Mouse (Mus musculus): Measurements from ENCODE around the gene C1qtnf6. TPM values are rescaled to one million over a fixed set of nuclear protein-coding genes. Genes with fewer than 3 reads are reported as not detected.

C1qtnf6 gene
- polyA plus RNA-seq, 1 experiment from 2014 or later = 33.5 TPM

GRCm38 (mm10) chr15:78547415-78548335 lies 16.5 kb upstream of the C1qtnf6 start:
- Histone ChIP-seq H3K4me2 (ENCODE audit: low read depth, low read length) (no peak overlapping the region), H3K9me3 (replicated peaks; ENCODE audit: control insufficient read depth, low read length) (peaks cover 13% of the 10 kb centered on the region), H3K27ac (ENCODE audit: low read length) (no peak overlapping the region), H3K36me3 (ENCODE audit: control insufficient read depth, insufficient read depth) (no peaks in the 10 kb centered on the region), H3K27me3 (ENCODE audit: control insufficient read depth, insufficient read depth, low read length) (peaks cover 17% of the 10 kb centered on the region), H3K4me1 (ENCODE audit: control insufficient read depth, insufficient read depth, low read length) (peaks cover 19% of the 10 kb centered on the region), H3K4me3 (ENCODE audit: low read length) (no peak overlapping the region), H3K9ac (ENCODE audit: low read length) (no peak overlapping the region)
- no peak; the same call in 1 of the 2 replicates for ATAC-seq (replicated peaks; ENCODE audit: extremely low read depth, insufficient read depth, low FRiP score)
- 29% methylated on average over 5 of the region's 5 CpGs for WGBS

- 62% methylated on average over 4 of the region's 4 CpGs for WGBS
- ATAC-seq (replicated peaks; ENCODE audit: extremely low read depth, insufficient read depth, low FRiP score) = no peak
Observed at GRCm38 (mm10) chr15:78546060-78546459, 14.8 kb upstream of the C1qtnf6 start.

GRCm38 (mm10) chr15:78544561-78545001 lies 13.4 kb upstream of the C1qtnf6 start, which contains the start of gene Sstr3:
Gene Sstr3 (minus strand): TSS chr15:78544685.
- WGBS = 13% methylated on average over 14 of the region's 14 CpGs
- no peak within 1 kb of the TSS for H3K27ac ChIP-seq (ENCODE audit: low read length)
- peaks cover 33% of the 10 kb centered on the region for H3K4me1 ChIP-seq (ENCODE audit: control insufficient read depth, insufficient read depth, low read length)

More at GRCm38 (mm10) chr15:78546060-78546459, 14.8 kb upstream of the C1qtnf6 start:
- no peak overlapping the region for H3K9ac ChIP-seq (ENCODE audit: low read length)
- H3K27ac ChIP-seq (ENCODE audit: low read length) = no peak overlapping the region
- H3K4me3 ChIP-seq (ENCODE audit: low read length) = no peak overlapping the region
- H3K9me3 ChIP-seq (replicated peaks; ENCODE audit: control insufficient read depth, low read length) = peaks cover 4% of the 10 kb centered on the region
- peaks cover 33% of the 10 kb centered on the region for H3K4me1 ChIP-seq (ENCODE audit: control insufficient read depth, insufficient read depth, low read length)
- no peak overlapping the region for H3K4me2 ChIP-seq (ENCODE audit: low read depth, low read length)
- peaks cover 17% of the 10 kb centered on the region for H3K27me3 ChIP-seq (ENCODE audit: control insufficient read depth, insufficient read depth, low read length)
- no peaks in the 10 kb centered on the region for H3K36me3 ChIP-seq (ENCODE audit: control insufficient read depth, insufficient read depth)

GRCm38 (mm10) chr15:78544041-78544440 lies 12.8 kb upstream of the C1qtnf6 start:
- 76% methylated on average over 15 of the region's 15 CpGs for WGBS
- Histone ChIP-seq H3K27ac (ENCODE audit: low read length) (no peak overlapping the region), H3K4me1 (ENCODE audit: control insufficient read depth, insufficient read depth, low read length) (peaks cover 33% of the 10 kb centered on the region), H3K27me3 (ENCODE audit: control insufficient read depth, insufficient read depth, low read length) (peaks cover 22% of the 10 kb centered on the region), H3K4me3 (ENCODE audit: low read length) (no peak overlapping the region), H3K9me3 (replicated peaks; ENCODE audit: control insufficient read depth, low read length) (no peaks in the 10 kb centered on the region), H3K36me3 (ENCODE audit: control insufficient read depth, insufficient read depth) (no peaks in the 10 kb centered on the region), H3K9ac (ENCODE audit: low read length) (no peak overlapping the region), H3K4me2 (ENCODE audit: low read depth, low read length) (no peak overlapping the region)
- ATAC-seq (replicated peaks; ENCODE audit: extremely low read depth, insufficient read depth, low FRiP score) = no peak

More at GRCm38 (mm10) chr15:78544561-78545001, 13.4 kb upstream of the C1qtnf6 start, which contains the start of gene Sstr3:
- Histone ChIP-seq H3K4me3 (ENCODE audit: low read length) (no peak within 1 kb of the TSS), H3K9ac (ENCODE audit: low read length) (no peak within 1 kb of the TSS), H3K27me3 (ENCODE audit: control insufficient read depth, insufficient read depth, low read length) (peaks cover 22% of the 10 kb centered on the region), H3K36me3 (ENCODE audit: control insufficient read depth, insufficient read depth) (no peaks in the 10 kb centered on the region), H3K4me2 (ENCODE audit: low read depth, low read length) (no peak within 1 kb of the TSS), H3K9me3 (replicated peaks; ENCODE audit: control insufficient read depth, low read length) (no peaks in the 10 kb centered on the region)
- ATAC-seq (replicated peaks; ENCODE audit: extremely low read depth, insufficient read depth, low FRiP score) = no peak

GRCm38 (mm10) chr15:78542767-78543303 lies 11.6 kb upstream of the C1qtnf6 start:
- Histone ChIP-seq H3K9ac (ENCODE audit: low read length) (no peak overlapping the region), H3K4me1 (ENCODE audit: control insufficient read depth, insufficient read depth, low read length) (peaks cover 26% of the 10 kb centered on the region), H3K36me3 (ENCODE audit: control insufficient read depth, insufficient read depth) (no peaks in the 10 kb centered on the region), H3K4me3 (ENCODE audit: low read length) (no peak overlapping the region), H3K27ac (ENCODE audit: low read length) (no peak overlapping the region), H3K9me3 (replicated peaks; ENCODE audit: control insufficient read depth, low read length) (no peaks in the 10 kb centered on the region), H3K4me2 (ENCODE audit: low read depth, low read length) (no peak overlapping the region), H3K27me3 (ENCODE audit: control insufficient read depth, insufficient read depth, low read length) (peaks cover 22% of the 10 kb centered on the region)
- WGBS = 45% methylated on average over 7 of the region's 7 CpGs
- no peak for ATAC-seq (replicated peaks; ENCODE audit: extremely low read depth, insufficient read depth, low FRiP score)

- Histone ChIP-seq H3K36me3 (ENCODE audit: control insufficient read depth, insufficient read depth) (no peaks in the 10 kb centered on the region), H3K4me1 (ENCODE audit: control insufficient read depth, insufficient read depth, low read length) (peaks cover 24% of the 10 kb centered on the region), H3K4me2 (ENCODE audit: low read depth, low read length) (no peak overlapping the region), H3K27ac (ENCODE audit: low read length) (peak overlapping the region; percentile 49; the same call in 1 of the 2 replicates), H3K27me3 (ENCODE audit: control insufficient read depth, insufficient read depth, low read length) (peaks cover 22% of the 10 kb centered on the region), H3K9ac (ENCODE audit: low read length) (no peak overlapping the region), H3K9me3 (replicated peaks; ENCODE audit: control insufficient read depth, low read length) (no peaks in the 10 kb centered on the region), H3K4me3 (ENCODE audit: low read length) (no peak overlapping the region)
- ATAC-seq (replicated peaks; ENCODE audit: extremely low read depth, insufficient read depth, low FRiP score) = no peak; the same call in 1 of the 2 replicates
- 79% methylated on average over 3 of the region's 3 CpGs for WGBS
Observed at GRCm38 (mm10) chr15:78542098-78542766, 11.0 kb upstream of the C1qtnf6 start.

GRCm38 (mm10) chr15:78541606-78542005 lies 10.4 kb upstream of the C1qtnf6 start:
- Histone ChIP-seq H3K27ac (ENCODE audit: low read length) (peak overlapping the region; percentile 49; the same call in 1 of the 2 replicates), H3K9ac (ENCODE audit: low read length) (peak overlapping the region; percentile 10; the same call in 1 of the 2 replicates), H3K36me3 (ENCODE audit: control insufficient read depth, insufficient read depth) (no peaks in the 10 kb centered on the region), H3K4me3 (ENCODE audit: low read length) (no peak overlapping the region), H3K9me3 (replicated peaks; ENCODE audit: control insufficient read depth, low read length) (no peaks in the 10 kb centered on the region), H3K4me1 (ENCODE audit: control insufficient read depth, insufficient read depth, low read length) (peaks cover 24% of the 10 kb centered on the region), H3K4me2 (ENCODE audit: low read depth, low read length) (no peak overlapping the region), H3K27me3 (ENCODE audit: control insufficient read depth, insufficient read depth, low read length) (peaks cover 22% of the 10 kb centered on the region)
- 10% methylated on average over 3 of the region's 3 CpGs for WGBS
- ATAC-seq (replicated peaks; ENCODE audit: extremely low read depth, insufficient read depth, low FRiP score) = peak; percentile 76

- 60% methylated on average over 3 of the region's 3 CpGs for WGBS
- H3K9ac ChIP-seq (ENCODE audit: low read length) = no peak overlapping the region
- no peak overlapping the region for H3K27ac ChIP-seq (ENCODE audit: low read length)
- no peak overlapping the region for H3K4me2 ChIP-seq (ENCODE audit: low read depth, low read length)
- peaks cover 24% of the 10 kb centered on the region for H3K4me1 ChIP-seq (ENCODE audit: control insufficient read depth, insufficient read depth, low read length)
- no peak overlapping the region for H3K4me3 ChIP-seq (ENCODE audit: low read length)
- H3K27me3 ChIP-seq (ENCODE audit: control insufficient read depth, insufficient read depth, low read length) = peaks cover 22% of the 10 kb centered on the region
- H3K9me3 ChIP-seq (replicated peaks; ENCODE audit: control insufficient read depth, low read length) = no peaks in the 10 kb centered on the region
- ATAC-seq (replicated peaks; ENCODE audit: extremely low read depth, insufficient read depth, low FRiP score) = no peak
- no peaks in the 10 kb centered on the region for H3K36me3 ChIP-seq (ENCODE audit: control insufficient read depth, insufficient read depth)
Observed at GRCm38 (mm10) chr15:78541036-78541435, 9.8 kb upstream of the C1qtnf6 start.

All from heart, embryonic 16.5 days (tissue).